Mouse (Mus musculus): Measurements from ENCODE around the gene Itpr3.

DNA sequence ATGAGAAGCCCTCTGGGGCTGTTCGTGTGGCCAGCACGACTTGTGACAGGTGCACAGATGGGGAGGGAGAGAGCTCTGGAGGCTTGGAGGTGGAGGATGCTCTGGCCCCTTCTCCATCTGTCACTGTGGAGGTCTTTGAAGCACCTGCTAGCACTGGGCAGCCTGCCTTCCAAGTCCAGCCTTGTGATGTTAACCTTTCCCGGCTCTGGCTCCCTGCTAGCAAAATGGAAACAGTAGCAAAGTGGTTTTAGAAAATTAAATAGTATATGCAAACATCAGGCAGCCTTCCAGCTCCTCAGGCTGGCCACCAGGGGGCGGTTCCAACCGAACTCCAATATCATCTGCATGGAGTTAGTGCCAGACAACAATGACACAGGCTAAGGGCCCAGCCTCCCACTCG lies 14.5 kb downstream of the Itpr3 start:
- TF ChIP-seq CTCF (IDR thresholded peaks at IDR 0.05; ENCODE audit: extremely low read depth, insufficient read depth, low read length): no peak
- no peak for TF ChIP-seq POLR2A (IDR thresholded peaks at IDR 0.05; ENCODE audit: extremely low read depth, insufficient read depth, low read length)

Measured in cortical plate, adult 2 months (tissue).